Mouse (Mus musculus) CD8-positive naive resting alpha-beta T cell, adult 2 months (primary cell): ENCODE data around the gene Sac3d1.

Source experiments
- DNase-seq, 2 experiments: peaks; one replicate each; pipeline ENCODE4 v3.0.0; 2022; ENCODE audit warnings: low read depth in 2 of 2, low spot score in 2 of 2

Gene Sac3d1

DNA sequence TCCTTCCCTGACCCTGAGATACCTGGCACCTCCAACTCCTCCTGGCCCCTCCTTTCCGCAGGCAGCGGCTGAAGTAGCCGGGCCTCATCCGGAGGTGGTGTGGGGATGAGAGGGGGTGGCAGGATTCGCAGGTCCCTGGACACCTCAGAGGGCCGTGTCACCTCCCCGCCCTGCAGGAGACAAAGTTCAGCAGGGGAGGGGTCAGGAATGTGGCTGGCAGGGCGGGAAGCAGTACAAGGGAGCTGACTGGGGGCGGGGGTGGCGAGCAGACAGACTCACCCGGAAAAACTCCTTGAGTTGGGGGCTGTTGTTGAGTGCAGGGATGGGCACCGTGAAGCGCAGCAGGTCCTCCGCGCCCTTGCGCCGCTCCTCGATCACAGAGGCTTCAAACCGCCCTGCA, 3.3 kb upstream of the Sac3d1 start:
- no peak for DNase-seq

DNA sequence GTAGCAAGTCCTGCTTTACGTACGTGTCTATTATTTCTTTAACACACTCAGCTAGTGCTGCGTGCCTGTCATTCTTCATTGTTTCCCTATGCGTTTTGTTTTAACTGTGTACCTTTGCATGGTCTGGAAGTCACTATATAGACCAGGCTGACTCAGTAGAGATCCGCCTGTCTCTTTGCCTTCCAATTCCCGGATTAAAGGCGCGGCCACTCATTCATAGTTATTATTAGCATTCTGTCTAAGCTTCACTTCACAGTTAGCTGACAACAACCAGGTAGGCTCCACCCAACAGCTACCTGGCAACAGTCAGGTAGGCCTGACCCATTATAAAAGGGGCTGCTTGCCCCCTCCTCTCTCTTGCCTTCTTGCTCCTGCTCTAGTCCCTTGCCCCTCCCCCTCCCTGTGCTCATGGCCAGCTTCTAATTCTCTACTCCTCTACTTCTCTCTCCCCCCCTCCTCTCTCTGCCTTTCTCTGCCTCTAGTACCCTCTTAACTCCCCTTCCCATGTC, 281 bp upstream of the Sac3d1 start:
- no peak for DNase-seq

DNA sequence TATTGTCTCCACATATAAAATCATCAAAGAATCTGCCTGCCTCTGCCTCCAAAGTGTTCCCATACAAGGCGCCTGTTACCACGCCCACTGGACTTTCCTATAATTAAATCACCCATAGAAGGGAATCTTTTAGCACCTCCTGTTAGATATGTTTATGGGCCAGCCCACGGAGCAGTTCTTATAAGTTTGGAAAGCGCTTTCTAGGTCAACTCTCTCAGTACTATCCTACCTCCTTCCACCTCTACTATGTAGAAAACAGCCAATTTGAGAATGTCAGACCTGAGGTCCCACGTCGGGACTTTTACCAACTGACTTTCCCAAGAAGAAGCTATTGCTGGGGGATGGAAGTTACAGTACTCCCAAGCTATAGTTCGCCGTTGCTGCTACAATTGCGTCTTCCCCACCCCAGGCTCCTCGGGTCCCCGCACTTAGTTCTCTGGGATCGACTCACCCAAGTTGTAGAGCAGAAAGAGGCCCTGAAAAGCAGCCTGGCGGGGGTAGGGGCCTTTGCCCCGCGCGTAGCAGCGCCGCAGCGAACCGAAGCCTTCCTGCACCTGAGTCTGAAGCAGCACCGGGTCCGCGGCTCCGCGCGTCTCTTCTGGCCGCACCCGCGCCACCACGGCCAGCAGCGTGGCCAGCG, 984 bp downstream of the Sac3d1 start:
- DNase-seq, result peak in 1 of 2 experiments; percentile 11

- DNase-seq, result no peak
These were observed 2.2 kb downstream of the Sac3d1 start for GRCm38 (mm10) chr19:6116113-6116850.

DNA sequence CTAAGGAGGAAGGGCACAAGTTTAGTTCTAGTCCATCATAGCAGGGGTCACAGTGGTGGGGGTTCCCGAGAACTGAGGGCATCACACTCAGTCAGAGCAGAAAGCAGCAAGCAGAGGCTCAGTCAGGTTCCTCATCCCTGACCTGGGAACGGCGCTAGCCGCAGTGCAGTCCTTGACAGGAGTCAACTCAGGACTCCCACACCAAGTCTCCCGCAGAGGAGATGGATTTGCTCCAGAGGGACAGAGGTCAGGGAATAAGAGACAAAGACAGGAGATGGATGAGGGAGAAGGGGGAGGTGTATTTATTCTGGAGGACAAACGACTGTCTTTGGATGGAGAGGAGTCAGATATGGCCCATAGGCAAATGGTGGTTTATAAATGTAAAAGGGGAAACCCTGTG, 5.3 kb downstream of the Sac3d1 start:
- no peak for DNase-seq

GRCm38 (mm10) chr19:6105586-6105985, 12.9 kb downstream of the Sac3d1 start, which contains the start of gene Naaladl1:
Gene Naaladl1 (plus strand): TSS chr19:6105782.
- no peak for DNase-seq

DNA sequence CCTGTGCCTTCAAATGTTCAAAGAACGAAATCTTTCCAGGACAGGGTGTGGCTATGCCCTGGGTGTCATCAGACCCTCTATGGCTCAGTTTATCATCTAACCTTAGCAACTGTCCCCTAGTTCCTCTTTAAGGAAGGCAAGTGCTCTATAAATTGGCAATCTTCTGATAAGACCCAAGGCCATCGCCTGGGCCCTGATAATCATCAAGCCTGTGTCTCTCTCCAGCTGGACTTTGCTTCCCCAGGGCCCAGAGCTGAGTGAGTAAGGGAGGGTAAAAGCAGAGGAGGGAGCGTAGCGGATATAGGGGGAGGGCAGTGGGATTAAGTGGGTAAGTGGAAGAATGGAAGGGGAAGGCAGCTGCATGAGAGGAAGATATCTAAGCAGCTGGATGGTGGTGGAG, 14.0 kb downstream of the Sac3d1 start:
- DNase-seq, result no peak

DNA sequence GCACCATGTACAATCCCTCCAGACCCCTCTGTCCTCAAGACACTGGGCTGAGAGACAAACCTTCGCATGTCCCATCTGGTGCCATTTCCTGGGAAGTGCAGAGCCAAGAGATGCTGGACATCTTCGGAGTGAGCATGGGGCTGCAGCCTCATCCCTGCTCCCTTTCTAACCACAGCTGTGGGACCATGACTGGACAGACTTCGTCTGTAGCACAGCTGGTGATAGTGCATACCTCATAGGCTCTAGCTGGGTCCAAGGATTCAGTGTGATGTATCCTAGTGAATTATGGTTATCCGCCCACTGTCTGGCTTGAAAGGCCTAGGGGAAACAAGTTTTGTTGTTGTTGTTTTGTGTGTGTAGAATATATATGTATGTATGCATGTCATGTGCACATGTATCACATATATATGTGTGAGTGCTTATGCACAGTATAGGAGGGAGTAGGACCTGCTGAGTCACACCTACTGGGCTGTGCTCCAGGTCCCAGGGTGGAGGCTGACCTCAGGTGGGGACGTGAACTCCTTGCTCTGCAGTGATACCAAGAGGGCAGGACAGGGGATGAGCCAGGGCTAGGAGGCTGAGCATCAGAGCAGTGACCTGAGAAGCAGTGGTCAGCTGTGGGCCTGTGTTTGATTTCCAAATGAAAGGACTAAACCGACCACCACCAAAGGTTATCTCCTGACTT, 16.1 kb downstream of the Sac3d1 start:
- no peak for DNase-seq

- no peak for DNase-seq
These were observed 17.3 kb downstream of the Sac3d1 start for GRCm38 (mm10) chr19:6101186-6101585.

- no peak for DNase-seq
These were observed 20.6 kb downstream of the Sac3d1 start for GRCm38 (mm10) chr19:6097847-6098246.

- no peak for DNase-seq
These were observed 24.3 kb downstream of the Sac3d1 start, which contains the start of gene AC131692.1 for GRCm38 (mm10) chr19:6094119-6094518. Gene AC131692.1 (plus strand): TSS chr19:6094419.

DNA sequence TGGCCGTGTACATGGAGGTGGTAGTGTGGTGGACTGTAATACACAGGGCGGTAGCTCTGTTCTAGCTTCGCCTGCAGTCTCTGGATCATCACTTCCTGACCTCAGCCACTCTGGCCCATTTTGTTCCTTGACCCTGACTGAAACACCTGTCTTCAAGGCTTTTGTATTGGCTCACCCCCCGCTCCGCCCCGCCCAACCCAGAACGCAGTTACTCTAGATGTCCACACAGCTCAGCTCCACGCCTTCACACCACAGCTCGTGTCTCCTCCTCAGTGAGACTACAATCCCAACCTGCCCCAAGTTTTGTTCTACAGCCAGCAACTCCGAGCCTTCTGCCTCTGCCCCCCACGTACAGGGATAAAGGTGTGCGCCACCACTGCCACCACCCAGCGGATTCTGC, 29.6 kb downstream of the Sac3d1 start:
- no peak for DNase-seq

DNA sequence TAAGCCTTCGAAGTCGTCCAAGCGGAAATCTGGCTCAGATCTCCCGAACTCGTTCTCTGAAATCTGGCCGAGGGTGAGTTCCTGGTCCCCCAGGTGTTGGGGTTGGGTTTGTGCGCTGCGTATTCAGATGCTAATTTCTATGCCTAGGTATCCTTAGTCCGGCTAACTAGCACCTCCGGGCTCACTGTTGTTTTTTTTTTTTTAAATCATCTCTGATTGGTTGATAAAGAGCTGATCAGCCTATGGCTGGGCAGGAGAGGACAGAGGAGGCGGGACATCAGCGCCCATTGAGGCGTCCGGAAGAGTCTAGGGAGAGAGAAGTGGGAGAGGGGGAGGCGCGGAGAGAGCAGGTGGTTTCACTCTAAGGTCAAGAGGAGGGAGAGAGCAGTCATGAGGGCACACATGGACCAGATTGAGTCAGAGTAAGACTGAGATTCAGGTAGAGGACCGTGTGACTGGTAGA, 33.0 kb downstream of the Sac3d1 start:
- peak in 1 of 2 experiments; percentile 40 for DNase-seq

GRCm38 (mm10) chr19:6084478-6085248, 33.8 kb downstream of the Sac3d1 start, which contains the start of the genes Zfpl1 and Cdca5:
Gene Zfpl1 (minus strand): TSS chr19:6084956.
Gene Cdca5 (plus strand): TSS chr19:6084983.
- peak; percentile 94 to 95 for DNase-seq

DNA sequence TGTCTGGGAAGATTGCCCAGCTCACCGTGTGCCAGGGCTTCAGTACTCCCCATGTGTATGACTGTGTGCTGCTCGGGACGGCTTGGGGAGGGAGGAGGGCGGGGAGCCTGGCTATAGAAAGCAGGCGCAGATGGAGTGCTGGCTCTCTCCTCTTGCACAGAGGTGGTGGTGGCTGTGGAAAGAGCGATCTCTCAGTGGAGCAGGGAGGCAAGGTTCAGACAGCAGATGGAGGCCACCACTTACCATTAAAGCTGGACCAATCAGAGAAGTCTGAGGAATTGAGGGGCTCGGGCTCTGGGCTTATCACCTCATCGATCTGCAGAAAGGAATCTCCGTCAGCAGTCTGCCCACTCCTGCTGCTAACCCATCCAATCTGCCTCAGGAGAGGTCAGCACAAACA, 36.3 kb downstream of the Sac3d1 start, which contains the start of gene Gm28374:
Gene Gm28374 (minus strand): TSS at position 101 of the 400 bp plus-strand sequence.
- no peak for DNase-seq

DNA sequence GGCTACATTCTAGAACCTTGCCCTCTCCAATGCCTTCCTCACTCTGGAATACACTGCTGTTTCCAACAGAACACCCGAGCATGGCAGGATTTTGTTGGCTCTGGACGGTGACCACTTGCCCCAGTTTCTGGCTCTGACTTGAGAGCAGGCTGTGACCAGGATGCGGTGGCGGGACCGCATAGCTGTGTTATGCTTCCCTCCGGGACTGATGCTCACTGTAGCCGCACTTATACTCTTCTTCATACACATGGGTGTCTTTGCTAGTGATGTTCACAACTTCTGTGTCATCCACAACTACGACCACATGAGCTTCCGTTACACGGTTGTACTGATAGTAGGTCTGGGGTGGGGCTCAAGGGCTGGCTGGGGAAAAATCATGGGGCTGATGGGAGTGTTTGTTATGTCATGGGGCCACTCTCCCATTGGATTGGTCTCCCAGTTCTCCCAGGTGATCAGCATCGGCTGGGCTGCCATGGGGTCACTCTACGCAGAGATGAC, 38.4 kb downstream of the Sac3d1 start, which contains the start of gene Tmem262:
Gene Tmem262 (plus strand): TSS at position 51 of the 498 bp plus-strand sequence.
- no peak for DNase-seq

- peak; percentile 78 to 85 for DNase-seq
These were observed 41.7 kb downstream of the Sac3d1 start, which contains the start of gene Vps51 for GRCm38 (mm10) chr19:6076564-6077393. Gene Vps51 (minus strand): TSS chr19:6077231.

GRCm38 (mm10) chr19:6073889-6074288, 44.6 kb downstream of the Sac3d1 start:
- DNase-seq, result no peak

DNA sequence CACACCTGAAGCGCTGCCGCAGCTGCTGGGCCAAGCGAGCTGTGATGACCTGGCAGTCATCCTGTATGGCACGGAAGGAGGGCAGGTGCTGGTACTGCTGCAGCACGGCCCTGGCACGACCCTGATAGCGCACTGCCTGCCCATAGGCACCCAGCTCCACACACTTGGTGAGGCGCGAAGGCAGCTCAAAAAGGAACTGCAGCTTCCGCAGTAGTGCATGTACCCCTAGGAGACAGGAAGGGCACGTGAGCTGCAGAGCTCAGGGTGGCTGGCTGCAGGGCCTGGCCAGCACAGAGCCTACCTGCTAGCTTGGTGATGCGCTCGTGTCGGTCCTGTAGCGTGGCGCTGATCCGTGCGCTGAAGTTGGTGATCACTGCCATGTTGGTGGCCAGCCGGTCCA, 47.2 kb downstream of the Sac3d1 start:
- no peak for DNase-seq
